In the genomic region with DNA sequence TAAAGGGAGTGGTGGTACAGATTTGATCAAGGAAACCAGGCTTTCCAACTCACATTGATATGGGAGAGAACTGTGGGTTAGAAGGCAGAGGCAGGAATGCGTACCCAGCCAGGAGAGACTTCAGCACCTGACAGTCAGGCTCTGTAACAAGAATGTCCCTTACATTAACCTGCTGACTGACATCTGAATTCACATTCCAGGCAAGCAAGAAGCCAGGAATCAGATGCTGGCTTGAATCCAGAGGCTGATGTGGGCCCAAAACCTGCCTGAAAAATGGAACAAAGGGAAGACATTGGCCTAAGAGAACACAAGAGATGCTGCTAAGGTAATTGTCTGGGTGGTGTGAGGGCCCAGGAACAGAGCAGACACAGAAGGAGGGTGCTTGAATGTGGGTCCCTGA, we compare ENCODE assay signal across 19 mouse cellular contexts.
A peak's percentile ranks its signal among the peaks of the same experiment; 100 is the strongest.
DNase-seq lines count a peak whose midpoint lies in the region; ATAC-seq and TF ChIP-seq lines count a peak whose summit lies in the region.
"Had no signal": no experiment of that assay in that cellular context is flagged by ENCODE, and none has a peak within 500 bp of the region (broad histone marks: within the 10 kb centered on the region; RNA-seq: fewer than 3 reads in every experiment).

No protein-coding gene starts in this region.

- peaks cover 5% of the 10 kb centered on the region; the same call in 1 of the 2 replicates for H3K4me1 ChIP-seq in kidney, adult 2 months (ENCODE audit: control insufficient read depth, insufficient read depth, low read length)
- H3K4me1 ChIP-seq in limb, embryonic 13.5 days: peaks cover 43% of the 10 kb centered on the region

- peak overlapping the region; percentile 32 for H3K4me2 ChIP-seq in limb, embryonic 13.5 days (replicated peaks)
- H3K4me2 ChIP-seq: forebrain, embryonic 12.5 days; heart, embryonic 11.5 days; limb, embryonic 15.5 days; lung, embryonic 14.5 days had no signal

- peak; percentile 39 for DNase-seq in heart, adult 11 months
- DNase-seq in heart, adult 9 months (ENCODE audit: low spot score in 2 of 2): no peak
- peak; percentile 66 for DNase-seq in kidney, adult 2 months
- DNase-seq in kidney, postnatal 10 days: peak; percentile 49
- DNase-seq in urinary bladder, adult 2 months (ENCODE audit: low spot score): no peak
- no peak for DNase-seq in layer of hippocampus, adult 2 months (ENCODE audit: low spot score in 2 of 2)
- DNase-seq: adrenal gland, adult 2 months; cerebellum, adult 2 months; gastrocnemius, adult 2 months; lung, embryonic 14.5 days; lung, postnatal 36 days had no signal

- peak overlapping the region; percentile 58; the same call in 1 of the 2 replicates for H3K27ac ChIP-seq in kidney, adult 2 months (ENCODE audit: insufficient read depth, low read depth, low read length)
- peak overlapping the region; percentile 55 for H3K27ac ChIP-seq in limb, embryonic 13.5 days
- H3K27ac ChIP-seq in layer of hippocampus, adult 2 months: no peak overlapping the region
- H3K27ac ChIP-seq: forebrain, embryonic 12.5 days; gastrocnemius, adult 2 months; hindbrain, postnatal 0 days; limb, embryonic 15.5 days; liver, embryonic 14.5 days; stomach, postnatal 0 days had no signal

- WGBS in kidney, adult 2 months: 61% methylated on average over 1 of the region's 1 CpGs
- 57% methylated on average over 1 of the region's 1 CpGs for WGBS in limb, embryonic 13.5 days

- no peaks in the 10 kb centered on the region for H3K27me3 ChIP-seq in kidney, adult 2 months (replicated peaks; ENCODE audit: control insufficient read depth, insufficient read depth, low read length)
- H3K27me3 ChIP-seq in limb, embryonic 13.5 days: no peaks in the 10 kb centered on the region
- H3K27me3 ChIP-seq: forebrain, embryonic 12.5 days; limb, embryonic 15.5 days had no signal

- H3K9ac ChIP-seq in limb, embryonic 13.5 days: no peak overlapping the region
- H3K9ac ChIP-seq: forebrain, embryonic 12.5 days; limb, embryonic 15.5 days; liver, embryonic 14.5 days; lung, embryonic 14.5 days had no signal

- H3K4me3 ChIP-seq in kidney, adult 2 months (ENCODE audit: insufficient read depth, low read depth, low read length): no peak overlapping the region
- no peak overlapping the region for H3K4me3 ChIP-seq in limb, embryonic 13.5 days
- H3K4me3 ChIP-seq in layer of hippocampus, adult 2 months: no peak overlapping the region
- H3K4me3 ChIP-seq: forebrain, embryonic 12.5 days; gastrocnemius, adult 2 months; limb, embryonic 15.5 days had no signal

- no peak for TF ChIP-seq CTCF in kidney, adult 2 months (conservative IDR thresholded peaks at IDR 0.05; ENCODE audit: insufficient read depth, insufficient read length, low read depth, low read length)
- no peak for TF ChIP-seq CTCF in layer of hippocampus, adult 2 months (conservative IDR thresholded peaks at IDR 0.05)

- H3K9me3 ChIP-seq in limb, embryonic 13.5 days: no peaks in the 10 kb centered on the region
- H3K9me3 ChIP-seq: forebrain, embryonic 12.5 days; limb, embryonic 15.5 days had no signal

- TF ChIP-seq POLR2A in kidney, adult 2 months (IDR thresholded peaks at IDR 0.05; ENCODE audit: low read depth, low read length): no peak

- no peak for ATAC-seq in limb, embryonic 13.5 days (ENCODE audit: low FRiP score, low read depth)
- ATAC-seq: hindbrain, postnatal 0 days; intestine, embryonic 16.5 days had no signal

- H3K36me3 ChIP-seq in kidney, adult 2 months (ENCODE audit: control insufficient read depth, insufficient read depth, low read length): no peaks in the 10 kb centered on the region
- H3K36me3 ChIP-seq in limb, embryonic 13.5 days: no peaks in the 10 kb centered on the region
- H3K36me3 ChIP-seq: forebrain, embryonic 12.5 days; limb, embryonic 15.5 days had no signal

Comparison
In these comparisons a context has a peak if more than half of its experiments do, and no peak if none do; other contexts are left out.
1. DNase-seq: peak in heart, adult 11 months (single experiment), kidney, adult 2 months (single experiment) and kidney, postnatal 10 days (single experiment); none in heart, adult 9 months (0 of 2), urinary bladder, adult 2 months (single experiment) and layer of hippocampus, adult 2 months (0 of 2).